17 mouse cellular contexts compared by ENCODE assay signal in the genomic region with DNA sequence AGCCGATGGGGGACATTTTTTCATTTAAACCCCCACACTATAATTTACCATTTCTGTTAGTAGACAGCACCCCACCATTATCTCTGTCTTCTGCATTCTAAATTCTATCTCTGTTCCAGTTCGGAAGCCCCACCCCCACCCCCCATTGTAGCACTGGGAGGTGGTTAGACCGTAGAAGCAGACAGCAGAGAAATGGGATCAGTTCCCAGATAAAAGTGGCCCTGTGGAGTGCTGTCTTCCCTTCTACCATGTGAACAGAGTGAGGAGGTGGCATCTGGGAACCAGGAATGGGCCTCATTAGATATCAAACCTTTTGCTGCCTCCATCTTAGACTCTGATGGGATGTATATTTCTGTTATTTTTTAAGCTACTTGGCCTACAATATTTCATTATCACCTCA.
DNase-seq lines count a peak whose midpoint lies in the region; TF ChIP-seq lines count a peak whose summit lies in the region.
"Had no signal": no experiment of that assay in that cellular context is flagged by ENCODE, and none has a peak within 500 bp of the region (broad histone marks: within the 10 kb centered on the region; RNA-seq: fewer than 3 reads in every experiment).

No protein-coding gene starts in this region.

- peaks cover 2% of the 10 kb centered on the region; the same call in 1 of the 2 replicates for H3K4me1 ChIP-seq in testis, adult 2 months (ENCODE audit: control insufficient read depth, insufficient read depth, low read length)

- no peaks in the 10 kb centered on the region for H3K27me3 ChIP-seq in testis, adult 2 months (ENCODE audit: control insufficient read depth, insufficient read depth, low read length)
- H3K27me3 ChIP-seq: CH12.LX, Patski had no signal

- no peak for TF ChIP-seq CTCF in testis, adult 2 months (IDR thresholded peaks at IDR 0.05; ENCODE audit: control insufficient read depth, insufficient read depth, insufficient replicate concordance, low read depth, low read length)

- DNase-seq in testis, postnatal 10 days (ENCODE audit: low spot score): no peak
- peak; percentile 50 for DNase-seq in brain, adult 2 months (ENCODE audit: low read depth, low spot score)
- no peak for DNase-seq in cerebellum, postnatal 14 days
- DNase-seq: adrenal gland, adult 2 months; adrenal gland, adult 8-10 months; adrenal gland, postnatal 10 days; adrenal gland, postnatal 14 days; adrenal gland, postnatal 25 days; adrenal gland, postnatal 36 days; B cell, adult 2 months; cerebellum, adult 11 months; cerebellum, adult 11-12 months; cerebellum, adult 18-20 months; cerebellum, adult 2 months had no signal

- no peaks in the 10 kb centered on the region for H3K36me3 ChIP-seq in testis, adult 2 months (ENCODE audit: control insufficient read depth, insufficient read depth, low read length)

- H3K4me3 ChIP-seq in testis, adult 2 months (ENCODE audit: control insufficient read depth, low read depth, low read length): peak overlapping the region; percentile 63

- H3K27ac ChIP-seq in testis, adult 2 months (ENCODE audit: control insufficient read depth, insufficient read depth, low read depth, low read length): no peak overlapping the region

- TF ChIP-seq POLR2A in testis, adult 2 months (IDR thresholded peaks at IDR 0.05; ENCODE audit: control insufficient read depth, low read depth, low read length): no peak
